Mouse (Mus musculus) naive thymus-derived CD4-positive, alpha-beta T cell, adult 2 months (primary cell): ENCODE data around the gene Mvb12b.
A peak's percentile ranks its signal among the peaks of the same experiment; 100 is the strongest.

Source experiments
- DNase-seq: peaks from one replicate; pipeline ENCODE4 v3.0.0-alpha.2; 2011; ENCODE audit warnings: low read depth

The Mvb12b gene

GRCm38 (mm10) chr2:33698898-33699297 is 188.8 kb downstream of the Mvb12b start:
- no peak for DNase-seq

- peak; percentile 8 for DNase-seq
Measured at GRCm38 (mm10) chr2:33696428-33696827, 191.3 kb downstream of the Mvb12b start.

GRCm38 (mm10) chr2:33693931-33694330 is 193.8 kb downstream of the Mvb12b start:
- no peak for DNase-seq

DNA sequence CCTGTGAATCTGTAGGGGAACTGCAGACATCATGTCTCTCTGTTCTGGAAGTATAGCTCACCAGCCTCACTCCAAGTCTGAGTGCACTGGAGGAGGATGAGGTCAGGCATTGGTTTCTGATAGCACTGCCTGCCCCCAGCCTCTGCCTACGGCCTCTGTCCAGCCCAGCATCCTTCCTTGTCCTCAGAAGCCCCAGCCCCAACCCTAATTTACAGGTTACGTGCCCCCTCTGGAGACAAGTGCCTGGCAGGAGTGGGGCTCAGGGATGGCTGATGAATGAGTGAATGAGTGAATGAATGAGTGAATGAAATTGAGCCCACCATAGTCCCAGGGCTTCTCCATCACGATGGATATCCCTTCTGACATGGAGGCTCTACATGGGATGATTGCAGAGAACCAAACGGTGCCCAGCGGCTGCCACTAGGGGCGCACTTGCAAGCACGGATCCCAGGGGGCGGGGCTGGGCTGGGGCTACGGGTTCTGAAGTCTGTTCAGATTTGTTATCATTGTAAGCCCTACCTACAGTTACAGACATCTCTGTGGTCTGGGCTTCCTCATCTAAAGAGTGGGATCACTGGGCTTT is 197.8 kb downstream of the Mvb12b start:
- DNase-seq: peak; percentile 48

- DNase-seq: no peak
Measured at GRCm38 (mm10) chr2:33689155-33689879, 198.4 kb downstream of the Mvb12b start.

DNA sequence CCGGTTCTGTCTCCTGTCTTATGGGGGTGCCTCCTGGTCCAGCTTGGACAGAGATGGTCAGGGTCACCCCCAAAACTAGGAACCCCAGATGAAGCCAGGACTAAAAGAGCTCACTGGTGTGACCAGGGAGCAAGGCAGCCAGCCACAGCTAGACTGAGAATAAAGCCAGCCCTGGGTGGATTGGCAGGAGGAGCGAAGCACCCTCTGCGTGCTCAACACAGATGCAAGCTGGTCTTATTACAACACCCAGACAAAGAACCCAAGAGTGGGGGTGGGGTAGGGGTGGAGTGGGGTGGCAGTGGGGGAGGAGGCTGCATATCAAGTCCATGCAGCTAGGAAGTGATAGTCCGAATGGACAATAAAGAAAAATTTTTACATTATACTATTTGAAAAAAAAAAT is 204.2 kb downstream of the Mvb12b start:
- no peak for DNase-seq

GRCm38 (mm10) chr2:33683095-33683494 is 204.7 kb downstream of the Mvb12b start:
- DNase-seq: no peak

DNA sequence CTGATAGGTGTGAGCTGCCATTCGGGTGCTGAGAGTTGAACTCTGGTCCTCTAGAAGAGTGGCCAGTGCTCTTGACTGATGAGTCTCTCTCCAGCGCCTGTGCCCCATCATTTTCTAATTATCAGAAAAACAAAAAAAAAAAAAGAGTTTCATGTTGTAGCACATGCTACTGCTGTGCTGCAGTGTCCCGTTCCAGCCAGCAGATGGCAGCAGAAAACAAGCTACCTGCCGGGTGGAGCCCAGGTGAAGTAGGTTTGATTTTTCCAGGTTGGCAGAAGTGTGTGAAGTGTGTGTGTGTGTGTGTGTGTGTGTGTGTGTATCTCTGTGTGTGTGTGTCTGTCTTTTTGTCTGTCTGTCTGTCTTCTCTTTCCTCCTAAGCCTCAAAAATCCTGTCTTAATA is 205.5 kb downstream of the Mvb12b start:
- DNase-seq: peak; percentile 60
